Mouse (Mus musculus) heart, postnatal 0 days (tissue): Measurements from ENCODE around the gene Prmt3. TPM values are rescaled to one million over a fixed set of nuclear protein-coding genes. Genes with fewer than 3 reads are reported as not detected.

Experiments used
- ATAC-seq: fragments of 200-750 bp; cut with Nextera tagmentation; 2 replicates; pipeline ENCODE4 v1.8.0; 2017; ENCODE audit warnings: low read depth, moderate number of reproducible peaks, moderate library complexity; ENCODE audit not compliant: insufficient read depth
- DNase-seq: peaks from one replicate; pipeline ENCODE4 v3.0.0-alpha.2; 2016; ENCODE audit warnings: low spot score
- H3K27ac ChIP-seq: fragments of 300-500 bp; sonication (generic); 2 replicates; pipeline ENCODE4 v1.5.1; 2014; ENCODE audit warnings: low read depth, mild to moderate bottlenecking
- H3K27me3 ChIP-seq: fragments of 300-500 bp; sonication (generic); 2 replicates; pipeline ENCODE4 v1.6.1; 2014; ENCODE audit warnings: low read length, mixed read lengths; ENCODE audit not compliant: control insufficient read depth, insufficient read depth
- H3K36me3 ChIP-seq: fragments of 300-500 bp; sonication (generic); replicated peaks from 2 replicates; pipeline ENCODE4 v1.6.1; 2014; ENCODE audit warnings: low read length, mixed read lengths; ENCODE audit not compliant: control insufficient read depth, insufficient read depth
- H3K4me1 ChIP-seq: fragments of 300-500 bp; sonication (generic); 2 replicates; pipeline ENCODE4 v1.6.1; 2014; ENCODE audit warnings: antibody characterized with exemption; ENCODE audit not compliant: control insufficient read depth, insufficient read depth
- H3K4me2 ChIP-seq: fragments of 300-500 bp; sonication (generic); 2 replicates; pipeline ENCODE4 v1.6.1; 2014; ENCODE audit warnings: low read depth, mild to moderate bottlenecking, low read length, moderate library complexity
- H3K4me3 ChIP-seq: fragments of 300-500 bp; sonication (generic); 2 replicates; pipeline ENCODE4 v1.5.1; 2014; ENCODE audit warnings: low read depth, low read length
- H3K9ac ChIP-seq: fragments of 300-500 bp; sonication (generic); replicated peaks from 2 replicates; pipeline ENCODE4 v1.6.1; 2014; ENCODE audit warnings: low read depth, low read length, mixed read lengths
- H3K9me3 ChIP-seq: fragments of 300-500 bp; sonication (generic); replicated peaks from 2 replicates; pipeline ENCODE4 v1.6.1; 2016; ENCODE audit warnings: low read length; ENCODE audit not compliant: control insufficient read depth
- CTCF ChIP-seq: IDR thresholded peaks from 2 replicates; pipeline ENCODE4 v1.5.1; 2016; ENCODE audit warnings: antibody characterized with exemption, control low read depth, low read depth
- EP300 ChIP-seq: IDR thresholded peaks from 2 replicates; pipeline ENCODE4 v1.6.1; 2016; ENCODE audit warnings: antibody characterized with exemption, low read depth
- WGBS: fragments of 180-500 bp; shearing (Covaris S2); extraction: QIAGEN DNeasy Blood & Tissue Kit; methylation state at CpG from one replicate; pipeline ENCODE4 v1.1.7; 2014; 5-methylcytosine and 5-hydroxymethylcytosine counted together
- polyA plus RNA-seq: library from polyadenylated mRNA; unstranded; fragments of >200 nt; fragmentation: Nextera tagmentation; extraction: Ambion mirVana; gene quantifications from 2 replicates; pipeline ENCODE4 v1.2.1, GENCODE M21; 2015
- total RNA-seq: library from RNA; depleted of rRNA; stranded (reverse); fragments of >200 nt; gene quantifications from 2 replicates; pipeline ENCODE4 v1.2.3, GENCODE M21; 2014; ENCODE audit warnings: low replicate concordance

The Prmt3 gene
- total and polyA plus RNA-seq, 2 experiments from 2014 or later, result 27.1 to 34.7 TPM

GRCm38 (mm10) chr7:49827920-49828319 is 49.8 kb downstream of the Prmt3 start:
- Histone ChIP-seq H3K27me3 (no peaks in the 10 kb centered on the region), H3K4me1 (peaks cover 5% of the 10 kb centered on the region), H3K27ac (no peak overlapping the region), H3K9ac (no peak overlapping the region), H3K36me3 (peaks cover 54% of the 10 kb centered on the region), H3K4me2 (no peak overlapping the region), H3K9me3 (no peaks in the 10 kb centered on the region; the same call in 1 of the 2 replicates), H3K4me3 (no peak overlapping the region)
- TF ChIP-seq EP300 (no peak), CTCF (no peak)
- DNase-seq (no peak), ATAC-seq (no peak)
- 84% methylated on average over 1 of the region's 1 CpGs for WGBS

- no peaks in the 10 kb centered on the region for H3K9me3 ChIP-seq
- H3K9ac ChIP-seq, result no peak overlapping the region
- 0 out of 2 replicates have a peak, but pooled peaks cover 10% of the 10 kb centered on the region for H3K36me3 ChIP-seq
- no peak overlapping the region for H3K4me2 ChIP-seq
- no peak overlapping the region for H3K27ac ChIP-seq
- H3K27me3 ChIP-seq, result no peaks in the 10 kb centered on the region
- DNase-seq (no peak), ATAC-seq (no peak)
- TF ChIP-seq CTCF, result no peak
- TF ChIP-seq EP300, result no peak
- H3K4me3 ChIP-seq, result no peak overlapping the region
- 72% methylated on average over 11 of the region's 11 CpGs for WGBS
- peaks cover 10% of the 10 kb centered on the region; the same call in 1 of the 2 replicates for H3K4me1 ChIP-seq
Observed at GRCm38 (mm10) chr7:49842366-49843282, 64.5 kb downstream of the Prmt3 start.

DNA sequence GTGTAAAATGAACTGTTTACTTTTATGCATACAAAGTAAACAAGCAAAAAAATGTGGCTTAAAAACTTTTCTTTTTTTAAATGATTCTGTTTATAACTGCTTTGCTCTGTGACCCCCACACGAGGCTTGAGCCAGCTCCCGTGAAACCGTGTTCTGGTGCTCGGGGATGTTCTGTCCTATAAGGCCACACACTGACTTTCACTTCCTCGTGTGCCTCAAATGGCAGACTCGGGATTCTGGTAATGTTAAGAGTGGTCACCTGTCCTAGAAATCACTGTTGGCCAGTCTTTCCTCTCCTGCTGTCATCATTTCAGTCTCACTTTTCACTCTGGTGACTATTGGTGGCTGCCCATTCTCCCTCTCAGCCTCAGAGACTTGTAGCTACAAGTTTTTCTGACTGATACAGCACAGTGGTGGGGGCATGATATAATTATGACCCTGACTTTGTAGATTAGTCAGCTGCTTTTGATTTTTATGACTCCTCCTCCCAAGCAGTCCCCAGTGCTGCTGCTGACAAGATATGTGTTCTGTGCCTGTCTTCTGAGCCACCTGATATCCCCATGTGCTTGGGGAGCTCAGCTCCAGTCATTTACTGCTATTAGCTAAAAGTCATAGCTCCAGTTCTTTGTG is 65.3 kb downstream of the Prmt3 start:
- no peak overlapping the region for H3K27ac ChIP-seq
- peak; percentile 57 for ATAC-seq

GRCm38 (mm10) chr7:49847939-49848338 is 69.8 kb downstream of the Prmt3 start:
- Histone ChIP-seq H3K4me2 (no peak overlapping the region), H3K27ac (no peak overlapping the region), H3K27me3 (no peaks in the 10 kb centered on the region), H3K4me3 (no peak overlapping the region), H3K9ac (no peak overlapping the region), H3K36me3 (peaks cover 23% of the 10 kb centered on the region), H3K4me1 (peaks cover 10% of the 10 kb centered on the region; the same call in 1 of the 2 replicates), H3K9me3 (no peaks in the 10 kb centered on the region)
- TF ChIP-seq EP300, result no peak
- no peak for TF ChIP-seq CTCF
- ATAC-seq, result no peak
- no peak for DNase-seq
- 90% methylated on average over 2 of the region's 2 CpGs for WGBS

More for the DNA sequence above, 65.3 kb downstream of the Prmt3 start:
- Histone ChIP-seq H3K4me3 (no peak overlapping the region), H3K27me3 (no peaks in the 10 kb centered on the region), H3K36me3 (peaks cover 7% of the 10 kb centered on the region; the same call in 1 of the 2 replicates), H3K4me1 (peaks cover 10% of the 10 kb centered on the region; the same call in 1 of the 2 replicates), H3K9ac (no peak overlapping the region), H3K9me3 (no peaks in the 10 kb centered on the region), H3K4me2 (no peak overlapping the region; the same call in 1 of the 2 replicates)
- WGBS, result 41% methylated on average over 6 of the region's 6 CpGs
- no peak for DNase-seq
- TF ChIP-seq EP300, result no peak
- TF ChIP-seq CTCF, result no peak

- Histone ChIP-seq H3K4me1 (peaks cover 7% of the 10 kb centered on the region; the same call in 1 of the 2 replicates), H3K4me2 (no peak overlapping the region), H3K9ac (no peak overlapping the region), H3K4me3 (no peak overlapping the region), H3K27ac (no peak overlapping the region), H3K9me3 (no peaks in the 10 kb centered on the region), H3K27me3 (no peaks in the 10 kb centered on the region), H3K36me3 (peaks cover 42% of the 10 kb centered on the region)
- ATAC-seq (no peak), DNase-seq (no peak)
- 67% methylated on average over 5 of the region's 5 CpGs for WGBS
- no peak for TF ChIP-seq EP300
- TF ChIP-seq CTCF, result no peak
Observed at GRCm38 (mm10) chr7:49853342-49854181, 75.4 kb downstream of the Prmt3 start.
